Mouse (Mus musculus): ENCODE results near the gene Rps6ka5. TPM values are rescaled to one million over a fixed set of nuclear protein-coding genes. Genes with fewer than 3 reads are reported as not detected.

The Rps6ka5 gene
- polyA plus RNA-seq, 1 experiment: 1.9 TPM

GRCm38 (mm10) chr12:100665294-100665693, 61.5 kb downstream of the Rps6ka5 start:
- Histone ChIP-seq H3K79me2 (ENCODE audit: control insufficient read depth, insufficient read depth) (no peaks in the 10 kb centered on the region), H3K27me3 (ENCODE audit: control insufficient read depth, insufficient read depth, insufficient read length) (no peaks in the 10 kb centered on the region)

GRCm38 (mm10) chr12:100660076-100660475, 66.7 kb downstream of the Rps6ka5 start:
- no peaks in the 10 kb centered on the region for H3K36me3 ChIP-seq (ENCODE audit: control insufficient read depth, insufficient read depth)
- no peak overlapping the region for H3K4me2 ChIP-seq (ENCODE audit: low read depth)
- no peaks in the 10 kb centered on the region for H3K27me3 ChIP-seq (ENCODE audit: control insufficient read depth, insufficient read depth, insufficient read length)
- no peak for TF ChIP-seq USF1 (IDR thresholded peaks at IDR 0.05; ENCODE audit: low read depth)
- H3ac ChIP-seq (ENCODE audit: control insufficient read depth, insufficient read length): no peak overlapping the region
- H3K79me2 ChIP-seq (ENCODE audit: control insufficient read depth, insufficient read depth): no peaks in the 10 kb centered on the region
- H3K4me3 ChIP-seq: no peak overlapping the region

More at GRCm38 (mm10) chr12:100665294-100665693, 61.5 kb downstream of the Rps6ka5 start:
- Histone ChIP-seq H3K4me2 (ENCODE audit: low read depth) (no peak overlapping the region), H3K4me3 (no peak overlapping the region), H3ac (ENCODE audit: control insufficient read depth, insufficient read length) (no peak overlapping the region), H3K36me3 (ENCODE audit: control insufficient read depth, insufficient read depth) (no peaks in the 10 kb centered on the region)
- TF ChIP-seq MYOD1 (IDR thresholded peaks at IDR 0.05; ENCODE audit: control insufficient read depth in 1 of 3, insufficient read length in 2 of 3, low read depth in 2 of 3): no peak
- TF ChIP-seq POLR2AphosphoS2 (IDR thresholded peaks at IDR 0.05; ENCODE audit: insufficient read length, low read depth): no peak
- TF ChIP-seq TCF3 (IDR thresholded peaks at IDR 0.05; ENCODE audit: insufficient read length, low read depth): no peak
- TF ChIP-seq CEBPB (IDR thresholded peaks at IDR 0.05; ENCODE audit: insufficient read depth, poor library complexity, severe bottlenecking): no peak
- TF ChIP-seq TCF12 (IDR thresholded peaks at IDR 0.05; ENCODE audit: insufficient read depth, poor library complexity, severe bottlenecking): no peak
- no peak for TF ChIP-seq POLR2A (IDR thresholded peaks at IDR 0.05; ENCODE audit: insufficient read length, low read depth)

- H3K27me3 ChIP-seq (ENCODE audit: control insufficient read depth, insufficient read depth, insufficient read length): no peaks in the 10 kb centered on the region
- H3ac ChIP-seq (ENCODE audit: control insufficient read depth, insufficient read length): no peak overlapping the region
- no peaks in the 10 kb centered on the region for H3K79me2 ChIP-seq (ENCODE audit: control insufficient read depth, insufficient read depth)
- H3K4me2 ChIP-seq (ENCODE audit: low read depth): no peak overlapping the region
- H3K36me3 ChIP-seq (ENCODE audit: control insufficient read depth, insufficient read depth): no peaks in the 10 kb centered on the region
- H3K4me3 ChIP-seq: no peak overlapping the region
- TF ChIP-seq POLR2A (IDR thresholded peaks at IDR 0.05; ENCODE audit: insufficient read length, low read depth) (no peak), USF1 (IDR thresholded peaks at IDR 0.05; ENCODE audit: low read depth) (no peak), TCF12 (IDR thresholded peaks at IDR 0.05; ENCODE audit: insufficient read depth, poor library complexity, severe bottlenecking) (no peak), SRF (IDR thresholded peaks at IDR 0.05; ENCODE audit: control insufficient read depth, insufficient read length, low read depth) (no peak), REST (IDR thresholded peaks at IDR 0.05; ENCODE audit: insufficient read depth, insufficient read length) (no peak), MAX (IDR thresholded peaks at IDR 0.05; ENCODE audit: low read depth) (no peak), MYOG (IDR thresholded peaks at IDR 0.05; ENCODE audit: control insufficient read depth in 1 of 3, insufficient read depth in 1 of 3, insufficient read length in 2 of 3, low read depth in 2 of 3) (no peak), MYOD1 (IDR thresholded peaks at IDR 0.05; ENCODE audit: control insufficient read depth in 1 of 3, insufficient read length in 2 of 3, low read depth in 2 of 3) (no peak), E2F4 (IDR thresholded peaks at IDR 0.05; ENCODE audit: insufficient read depth) (no peak), TCF3 (IDR thresholded peaks at IDR 0.05; ENCODE audit: insufficient read length, low read depth) (no peak), CEBPB (IDR thresholded peaks at IDR 0.05; ENCODE audit: insufficient read depth, poor library complexity, severe bottlenecking) (no peak), POLR2AphosphoS2 (IDR thresholded peaks at IDR 0.05; ENCODE audit: insufficient read length, low read depth) (no peak)
Measured at GRCm38 (mm10) chr12:100655972-100656371, 70.8 kb downstream of the Rps6ka5 start.

- no peaks in the 10 kb centered on the region for H3K79me2 ChIP-seq (ENCODE audit: control insufficient read depth, insufficient read depth)
- no peak overlapping the region for H3K4me3 ChIP-seq
- TF ChIP-seq E2F4 (IDR thresholded peaks at IDR 0.05; ENCODE audit: insufficient read depth): no peak
- TF ChIP-seq REST (IDR thresholded peaks at IDR 0.05; ENCODE audit: insufficient read depth, insufficient read length): no peak
- TF ChIP-seq TCF12 (IDR thresholded peaks at IDR 0.05; ENCODE audit: insufficient read depth, poor library complexity, severe bottlenecking): no peak
- no peak for TF ChIP-seq USF1 (IDR thresholded peaks at IDR 0.05; ENCODE audit: low read depth)
- no peak for TF ChIP-seq CEBPB (IDR thresholded peaks at IDR 0.05; ENCODE audit: insufficient read depth, poor library complexity, severe bottlenecking)
- TF ChIP-seq POLR2A (IDR thresholded peaks at IDR 0.05; ENCODE audit: insufficient read length, low read depth): no peak
- no peak for TF ChIP-seq TCF3 (IDR thresholded peaks at IDR 0.05; ENCODE audit: insufficient read length, low read depth)
- no peak for TF ChIP-seq MYOD1 (IDR thresholded peaks at IDR 0.05; ENCODE audit: control insufficient read depth in 1 of 3, insufficient read length in 2 of 3, low read depth in 2 of 3)
- no peak for TF ChIP-seq SRF (IDR thresholded peaks at IDR 0.05; ENCODE audit: control insufficient read depth, insufficient read length, low read depth)
- TF ChIP-seq POLR2AphosphoS2 (IDR thresholded peaks at IDR 0.05; ENCODE audit: insufficient read length, low read depth): no peak
- TF ChIP-seq MYOG (IDR thresholded peaks at IDR 0.05; ENCODE audit: control insufficient read depth in 1 of 3, insufficient read depth in 1 of 3, insufficient read length in 2 of 3, low read depth in 2 of 3): no peak
- no peak for TF ChIP-seq MAX (IDR thresholded peaks at IDR 0.05; ENCODE audit: low read depth)
- no peaks in the 10 kb centered on the region for H3K27me3 ChIP-seq (ENCODE audit: control insufficient read depth, insufficient read depth, insufficient read length)
- no peak overlapping the region for H3ac ChIP-seq (ENCODE audit: control insufficient read depth, insufficient read length)
- H3K36me3 ChIP-seq (ENCODE audit: control insufficient read depth, insufficient read depth): no peaks in the 10 kb centered on the region
- H3K4me2 ChIP-seq (ENCODE audit: low read depth): no peak overlapping the region
Measured at GRCm38 (mm10) chr12:100641936-100642335, 84.8 kb downstream of the Rps6ka5 start.

- no peak overlapping the region for H3K4me3 ChIP-seq
- H3K36me3 ChIP-seq (ENCODE audit: control insufficient read depth, insufficient read depth): no peaks in the 10 kb centered on the region
- no peak overlapping the region for H3K4me2 ChIP-seq (ENCODE audit: low read depth)
- no peaks in the 10 kb centered on the region for H3K27me3 ChIP-seq (ENCODE audit: control insufficient read depth, insufficient read depth, insufficient read length)
- TF ChIP-seq TCF12 (IDR thresholded peaks at IDR 0.05; ENCODE audit: insufficient read depth, poor library complexity, severe bottlenecking): no peak
- TF ChIP-seq TCF3 (IDR thresholded peaks at IDR 0.05; ENCODE audit: insufficient read length, low read depth): no peak
- no peak for TF ChIP-seq POLR2AphosphoS2 (IDR thresholded peaks at IDR 0.05; ENCODE audit: insufficient read length, low read depth)
- no peak for TF ChIP-seq SRF (IDR thresholded peaks at IDR 0.05; ENCODE audit: control insufficient read depth, insufficient read length, low read depth)
- no peak for TF ChIP-seq MAX (IDR thresholded peaks at IDR 0.05; ENCODE audit: low read depth)
- no peak for TF ChIP-seq POLR2A (IDR thresholded peaks at IDR 0.05; ENCODE audit: insufficient read length, low read depth)
- no peak for TF ChIP-seq MYOG (IDR thresholded peaks at IDR 0.05; ENCODE audit: control insufficient read depth in 1 of 3, insufficient read depth in 1 of 3, insufficient read length in 2 of 3, low read depth in 2 of 3)
- TF ChIP-seq MYOD1 (IDR thresholded peaks at IDR 0.05; ENCODE audit: control insufficient read depth in 1 of 3, insufficient read length in 2 of 3, low read depth in 2 of 3): no peak
- no peak overlapping the region for H3ac ChIP-seq (ENCODE audit: control insufficient read depth, insufficient read length)
- H3K79me2 ChIP-seq (ENCODE audit: control insufficient read depth, insufficient read depth): no peaks in the 10 kb centered on the region
Measured at GRCm38 (mm10) chr12:100640726-100641125, 86.1 kb downstream of the Rps6ka5 start.
